Mouse (Mus musculus) bone marrow, adult 2 months (tissue): ENCODE results near the gene Il11ra1.

Experiments
- CTCF ChIP-seq: fragments of 200-500 bp; IDR thresholded peaks from 2 replicates; pipeline ENCODE4 v1.5.1; 2011; ENCODE audit warnings: low read length, control low read depth; ENCODE audit not compliant: control insufficient read depth, insufficient read depth
- POLR2A ChIP-seq: fragments of 200-500 bp; IDR thresholded peaks from 2 replicates; pipeline ENCODE4 v1.6.1; 2011; ENCODE audit warnings: low read depth, mild to moderate bottlenecking, control low read depth, low read length, borderline replicate concordance; ENCODE audit not compliant: control insufficient read depth

GRCm38 (mm10) chr4:41715082-41715481 lies 15.3 kb downstream of the Il11ra1 start:
- TF ChIP-seq POLR2A (no peak), CTCF (no peak)
